Mouse (Mus musculus) cerebellum, adult 9-10 months (tissue): ENCODE data around the gene Ccdc28b.
A peak's percentile ranks its signal among the peaks of the same experiment; 100 is the strongest.

Experiments
- DNase-seq: peaks from one replicate; pipeline ENCODE4 v3.0.0; 2022

The Ccdc28b gene

DNA sequence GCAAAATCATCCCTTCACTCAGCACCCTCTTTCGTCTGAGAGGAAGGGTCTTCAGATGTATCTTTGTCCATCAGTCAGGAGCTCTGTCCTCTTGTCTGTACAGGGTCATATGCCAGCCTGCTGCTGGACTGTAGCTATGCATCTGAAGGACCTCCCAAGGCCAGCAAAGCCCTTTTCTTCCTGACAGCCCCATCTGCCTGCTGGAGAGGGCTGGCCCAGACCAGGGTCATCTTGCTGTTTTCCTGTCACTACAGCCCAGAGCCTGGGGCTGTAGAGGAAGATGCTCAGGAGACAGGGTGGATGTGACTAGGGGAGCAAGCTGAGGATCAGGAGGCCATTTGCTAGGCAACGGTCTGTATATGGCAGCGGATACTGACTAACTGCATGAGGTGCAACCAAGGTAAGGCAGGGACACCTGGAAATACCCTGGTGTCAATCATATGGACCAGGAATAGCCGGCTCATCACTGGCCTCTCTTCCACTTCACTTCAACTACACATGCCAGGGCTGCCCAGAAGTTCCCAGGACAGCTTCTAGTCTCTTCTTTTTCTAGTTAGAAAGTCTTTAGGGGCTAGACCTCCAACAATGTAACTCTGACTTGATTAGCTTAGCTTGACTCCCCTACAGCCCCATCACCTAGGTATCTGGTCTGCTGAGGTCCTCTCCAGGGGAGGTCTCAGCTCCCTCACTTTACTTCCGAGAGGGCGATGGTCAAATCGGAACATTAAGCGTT, 778 bp downstream of the Ccdc28b start:
- DNase-seq, result peak; percentile 68

DNA sequence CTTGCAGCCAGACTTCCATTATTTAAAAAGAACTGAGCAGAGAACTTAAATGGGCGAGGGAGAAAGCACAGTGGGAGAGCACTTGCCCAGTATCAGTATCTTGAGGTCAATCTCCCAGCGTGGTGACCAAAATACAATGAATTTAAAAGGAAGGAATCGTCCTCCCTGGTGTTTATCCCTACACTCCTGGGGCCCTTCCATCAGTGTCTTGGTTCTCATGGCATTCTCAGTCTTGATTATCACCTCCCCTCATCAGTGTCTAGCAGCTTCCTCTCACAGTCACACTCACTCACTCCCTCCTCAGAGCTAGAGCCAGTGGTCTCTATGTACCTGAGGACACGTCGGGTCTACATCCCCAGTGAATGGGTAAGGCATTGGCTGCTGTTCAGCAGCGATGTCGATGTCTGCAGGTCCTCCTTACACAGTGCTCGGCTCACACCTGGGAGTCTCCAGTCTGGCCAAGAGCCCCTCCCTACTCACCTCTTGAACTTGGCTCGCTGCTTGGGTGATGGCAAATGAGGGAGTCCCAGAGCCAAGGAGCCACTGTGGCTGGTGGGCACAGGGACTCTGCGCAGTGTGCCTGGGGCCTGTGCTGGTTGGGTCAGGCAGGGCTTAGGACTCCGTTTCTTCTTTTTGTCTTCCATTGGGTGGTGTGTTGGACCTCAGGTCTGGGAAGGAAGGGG, 1.5 kb downstream of the Ccdc28b start:
- DNase-seq, result peak; percentile 67

DNA sequence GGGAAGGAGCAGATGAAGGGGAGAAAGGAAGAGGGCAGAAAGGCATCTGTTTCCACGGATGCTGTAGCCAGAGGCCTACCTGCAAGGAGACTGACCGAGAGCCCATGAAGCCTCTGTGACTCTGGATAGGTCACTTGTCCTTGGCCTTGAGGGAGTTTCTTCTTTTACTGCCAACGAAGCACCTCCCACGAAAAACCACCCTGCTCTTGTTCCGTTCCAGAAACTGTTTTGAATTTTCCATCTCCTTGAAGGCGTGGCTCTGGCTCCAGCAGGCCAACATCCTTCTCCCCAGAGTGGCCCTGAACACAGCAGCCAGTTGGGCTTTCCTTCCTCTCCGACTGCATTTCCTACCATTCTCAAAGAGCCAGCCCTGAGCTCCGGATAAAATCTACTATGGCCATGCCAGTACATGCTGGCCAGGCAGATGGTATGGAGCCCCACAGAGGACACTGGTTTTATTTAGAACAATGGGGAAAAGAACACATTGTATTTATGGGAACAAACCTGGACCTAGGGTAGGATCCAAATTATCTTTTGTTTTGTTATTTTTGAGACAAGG, 2.4 kb downstream of the Ccdc28b start:
- peak; percentile 91 for DNase-seq

DNA sequence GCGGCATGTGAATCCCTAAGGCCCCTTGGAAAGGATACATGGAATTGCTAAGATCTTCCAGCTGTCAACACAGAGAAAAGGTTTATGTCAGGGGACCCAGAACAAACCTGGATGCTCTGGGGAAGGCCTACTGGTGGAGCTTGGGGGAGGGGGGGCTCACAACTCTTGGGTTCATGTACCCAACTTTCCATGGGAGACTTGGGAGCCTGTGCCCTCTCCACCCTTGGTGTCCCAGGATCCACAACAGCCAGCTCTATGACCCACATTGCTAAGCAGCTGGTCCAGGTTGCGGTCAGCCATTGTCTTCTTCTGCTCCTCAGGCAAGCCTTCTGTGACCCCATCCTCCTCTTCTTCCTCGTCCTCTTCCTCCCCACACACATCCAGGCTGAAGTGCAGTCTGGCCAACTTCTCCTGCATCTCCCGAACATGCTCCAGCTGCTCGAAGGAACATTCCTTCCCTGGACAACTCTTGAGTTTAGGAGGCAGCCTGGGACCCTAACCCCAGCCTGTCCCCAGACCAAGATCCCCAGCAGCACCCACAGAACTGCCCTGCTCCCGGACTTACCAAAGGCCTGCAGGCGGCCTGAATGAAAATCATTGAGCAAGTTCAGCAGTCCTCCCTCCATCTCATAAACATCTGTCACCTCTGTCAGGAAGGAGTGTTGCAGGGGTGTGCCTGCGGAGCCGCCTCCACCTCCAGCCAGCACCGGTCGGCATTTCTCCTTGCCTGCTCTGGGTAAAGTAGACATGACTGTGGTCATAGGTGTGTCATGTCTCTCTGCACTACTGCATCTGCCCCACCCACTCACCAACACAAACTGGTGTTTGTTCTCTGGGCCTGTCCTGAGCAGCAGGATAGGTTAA, 3.1 kb downstream of the Ccdc28b start:
- peak; percentile 63 for DNase-seq

DNA sequence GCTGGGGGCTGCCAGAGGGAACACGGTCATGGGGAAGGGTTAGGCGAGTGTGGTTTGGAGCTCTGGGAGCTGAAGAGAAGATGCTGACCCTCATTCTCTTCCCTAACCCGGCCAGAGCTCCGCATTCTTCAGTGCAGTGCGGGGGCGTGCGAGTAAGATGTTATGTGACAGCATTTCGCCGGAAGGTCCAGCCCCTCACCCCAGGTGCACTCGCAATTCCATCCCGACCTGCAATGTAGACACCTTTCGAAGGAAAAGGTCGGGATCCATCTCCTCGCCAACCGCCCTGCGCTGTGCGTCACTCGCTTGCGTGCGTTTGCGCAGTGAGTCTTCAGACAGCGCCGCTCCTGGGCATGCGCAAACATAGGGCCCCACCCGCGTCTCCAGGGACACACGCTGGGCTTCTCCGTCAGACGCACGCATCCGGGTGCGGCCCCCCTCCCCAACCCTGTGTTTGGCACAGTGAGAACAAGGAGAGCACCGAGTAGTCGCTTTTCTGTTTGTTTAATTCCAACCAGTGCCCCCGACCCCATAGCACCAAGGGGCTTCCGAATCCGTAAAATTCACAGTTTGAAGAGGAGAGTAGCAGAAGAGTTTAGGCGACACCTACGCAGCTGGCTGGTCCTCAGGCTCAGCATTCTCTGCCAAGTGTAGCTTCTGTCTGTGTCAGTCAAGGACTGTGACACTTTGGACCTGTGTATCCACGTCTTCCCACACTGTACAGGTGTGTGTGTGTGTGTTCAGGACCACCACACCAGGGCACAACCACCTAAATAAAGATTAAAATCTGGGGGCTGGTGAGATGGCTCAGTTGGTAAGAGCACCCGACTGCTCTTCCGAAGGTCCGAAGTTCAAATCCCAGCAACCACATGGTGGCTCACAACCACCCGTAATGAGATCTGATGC, 4.7 kb downstream of the Ccdc28b start, which contains the start of gene Iqcc:
Iqcc (minus strand) TSS at position 314 of the 906 bp plus-strand sequence.
- DNase-seq, result peak; percentile 95

DNA sequence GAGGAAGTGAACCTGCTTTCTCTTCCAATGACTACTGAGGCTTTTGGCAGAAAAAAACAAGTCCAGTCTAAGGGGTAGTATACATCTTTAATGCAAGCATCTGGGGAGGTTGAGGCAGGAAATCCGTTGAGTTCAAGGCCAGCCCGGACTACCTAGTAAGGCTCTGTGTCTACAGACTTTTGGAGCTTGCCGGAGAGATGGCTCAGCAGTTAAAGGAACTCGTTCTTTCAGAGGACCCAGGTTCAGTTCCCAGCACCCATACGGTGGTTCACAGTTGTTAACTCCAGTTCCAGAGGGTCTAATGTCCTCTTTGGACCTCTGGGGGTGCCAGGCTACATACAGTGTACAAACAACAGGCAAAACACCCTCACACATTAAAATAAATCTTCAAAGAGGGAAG, 5.7 kb downstream of the Ccdc28b start:
- DNase-seq, result no peak

DNA sequence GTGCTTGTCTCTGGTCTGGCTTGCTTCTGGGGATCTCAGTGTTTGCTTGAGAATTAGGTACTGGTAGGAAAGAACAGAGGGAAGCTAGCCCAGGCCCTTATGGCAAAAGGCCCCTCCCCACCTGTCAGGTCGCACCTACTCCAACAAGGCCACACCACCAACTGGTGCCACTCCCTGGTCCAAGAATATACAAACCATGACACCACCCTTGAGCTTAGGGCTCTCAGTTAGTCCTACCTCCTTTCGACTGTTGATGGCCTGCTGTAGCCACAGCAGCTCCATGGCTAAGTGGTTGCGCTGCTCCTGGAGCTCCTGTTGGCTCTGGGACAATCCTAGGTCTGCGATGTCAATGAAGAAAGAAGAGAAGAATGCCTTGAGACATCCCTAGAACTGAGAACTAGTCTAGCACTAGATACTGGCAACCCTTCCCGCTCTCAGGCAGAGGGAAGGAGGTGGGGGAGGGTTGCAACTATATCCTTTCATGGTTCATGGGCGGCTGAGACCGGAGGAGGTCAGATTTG, 6.6 kb downstream of the Ccdc28b start:
- peak; percentile 48 for DNase-seq

DNA sequence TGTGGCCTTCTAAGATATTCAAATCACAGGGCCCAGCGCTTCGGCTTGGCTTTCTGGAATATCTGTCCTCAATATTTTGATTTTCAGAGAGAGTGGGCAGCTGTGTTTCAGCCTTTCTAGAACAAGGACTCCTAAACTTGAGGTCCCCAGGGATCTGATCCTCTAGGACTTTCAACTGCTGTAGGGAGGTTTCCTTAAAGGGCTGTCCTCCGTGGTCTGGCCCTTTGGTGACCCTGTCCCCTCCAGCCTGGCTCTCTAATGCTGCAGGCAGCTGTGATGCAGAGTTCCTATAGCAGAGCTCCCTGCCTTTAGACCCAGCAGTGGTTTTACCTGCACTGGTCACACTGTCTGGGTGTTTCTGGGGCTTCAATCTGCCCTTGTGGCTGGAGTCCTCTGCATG, 7.1 kb downstream of the Ccdc28b start:
- DNase-seq, result no peak

DNA sequence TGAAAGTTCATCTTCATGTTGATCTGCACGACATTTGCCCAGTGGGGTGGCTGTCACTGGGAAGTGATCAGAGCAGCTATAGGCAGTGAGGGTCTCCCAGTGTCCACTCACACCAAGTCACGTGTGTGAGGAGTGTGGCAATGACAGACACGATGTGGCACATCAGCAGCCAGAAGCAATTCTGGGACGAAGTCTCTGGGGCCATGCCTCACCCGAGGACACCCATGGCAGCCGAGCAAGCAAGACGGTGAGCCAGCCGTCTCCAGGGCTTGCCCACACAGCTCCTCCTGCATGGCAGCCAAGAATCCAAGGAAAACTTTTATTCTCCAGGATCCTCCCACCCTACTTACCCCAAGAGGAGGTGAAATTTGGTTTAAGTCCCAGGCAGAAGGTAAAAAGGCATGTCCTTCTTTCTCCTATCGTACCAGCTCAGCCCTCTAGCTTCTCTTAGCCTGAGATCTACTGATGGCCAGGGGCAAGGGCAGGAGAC, 7.9 kb downstream of the Ccdc28b start:
- DNase-seq, result no peak

DNA sequence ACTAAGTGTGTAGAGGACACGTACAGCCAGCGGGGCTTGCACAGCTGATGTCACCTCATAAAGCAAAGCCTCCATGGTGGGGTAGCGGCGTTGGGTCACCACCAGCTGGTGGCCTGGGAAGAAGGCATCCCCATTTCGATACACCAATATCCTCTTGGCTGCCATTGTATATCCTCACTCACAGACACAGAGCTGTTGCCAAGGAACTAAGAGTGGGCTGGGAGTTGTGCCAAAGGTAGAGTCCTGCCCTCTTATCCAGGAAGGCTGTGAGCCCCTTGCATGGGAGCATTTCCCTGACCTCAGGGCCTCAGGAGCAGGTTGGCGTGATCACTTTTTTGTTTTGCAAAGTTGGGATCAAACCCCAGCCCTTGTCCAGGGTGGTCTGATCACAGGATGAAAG, 9.7 kb downstream of the Ccdc28b start, which contains the start of gene Dcdc2b:
Dcdc2b (minus strand) TSS at position 165 of the 400 bp plus-strand sequence.
- no peak for DNase-seq

DNA sequence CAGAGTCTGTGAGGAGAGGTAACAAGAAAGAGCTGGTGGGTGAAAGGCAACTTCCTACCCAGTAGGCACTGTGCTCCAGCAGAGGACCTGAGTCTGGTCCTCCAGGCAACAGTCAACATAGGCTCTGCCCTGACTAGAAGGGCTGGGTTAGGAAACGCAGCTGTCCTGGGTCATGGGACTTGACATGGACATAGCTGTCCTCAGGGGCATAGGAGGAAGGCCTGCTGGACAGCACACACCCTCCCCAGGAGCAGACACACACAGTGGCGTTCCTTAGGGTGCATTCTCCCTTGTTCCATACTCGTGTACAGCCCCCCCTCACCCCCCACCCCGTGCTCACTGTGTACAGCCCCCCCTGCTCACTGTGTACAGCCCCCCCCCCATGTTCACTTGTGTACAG, 13.3 kb downstream of the Ccdc28b start:
- no peak for DNase-seq

DNA sequence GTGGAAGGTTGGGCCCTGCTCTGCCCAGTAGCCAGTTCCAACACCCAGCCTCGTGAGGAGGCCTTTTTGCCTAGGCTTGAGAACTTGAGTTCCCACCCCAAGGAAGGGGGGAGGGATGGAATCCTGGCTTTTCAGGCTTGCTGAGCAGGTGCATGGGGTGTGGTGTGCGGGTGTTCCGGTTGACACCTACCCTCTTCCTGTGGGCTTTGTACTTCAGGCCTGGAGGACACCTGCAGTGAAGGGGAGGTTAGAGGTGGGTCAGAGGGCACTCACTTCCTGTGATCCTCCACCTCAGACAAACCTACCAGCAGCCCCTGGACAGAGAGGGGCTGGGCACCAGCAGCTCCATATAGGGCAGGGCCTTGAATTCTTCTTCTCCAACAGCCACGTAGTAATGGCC, 13.7 kb downstream of the Ccdc28b start:
- no peak for DNase-seq

DNA sequence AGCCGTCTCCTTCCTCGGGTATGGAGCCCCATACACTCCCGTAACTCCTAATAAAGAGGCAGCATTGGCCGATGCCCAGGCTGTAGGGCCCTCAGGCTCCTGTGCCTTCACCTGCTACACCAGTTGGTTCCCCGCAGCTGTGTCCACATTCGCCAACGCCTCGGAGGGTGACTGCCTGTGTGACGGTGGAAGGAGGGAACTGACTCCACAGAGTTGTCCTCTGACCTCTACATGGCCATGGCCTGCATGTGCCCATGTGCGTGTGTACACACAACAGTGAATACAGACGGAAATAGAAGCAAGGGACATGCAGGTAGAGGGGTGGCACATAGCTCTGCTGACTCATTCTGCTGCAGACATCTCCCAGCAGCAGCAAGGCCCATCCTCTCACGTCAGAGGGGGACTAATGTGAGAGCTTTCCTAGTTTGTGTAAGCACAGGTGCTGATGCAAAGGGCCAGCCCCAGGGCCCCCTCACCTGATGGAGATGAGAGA, 14.6 kb downstream of the Ccdc28b start:
- no peak for DNase-seq

DNA sequence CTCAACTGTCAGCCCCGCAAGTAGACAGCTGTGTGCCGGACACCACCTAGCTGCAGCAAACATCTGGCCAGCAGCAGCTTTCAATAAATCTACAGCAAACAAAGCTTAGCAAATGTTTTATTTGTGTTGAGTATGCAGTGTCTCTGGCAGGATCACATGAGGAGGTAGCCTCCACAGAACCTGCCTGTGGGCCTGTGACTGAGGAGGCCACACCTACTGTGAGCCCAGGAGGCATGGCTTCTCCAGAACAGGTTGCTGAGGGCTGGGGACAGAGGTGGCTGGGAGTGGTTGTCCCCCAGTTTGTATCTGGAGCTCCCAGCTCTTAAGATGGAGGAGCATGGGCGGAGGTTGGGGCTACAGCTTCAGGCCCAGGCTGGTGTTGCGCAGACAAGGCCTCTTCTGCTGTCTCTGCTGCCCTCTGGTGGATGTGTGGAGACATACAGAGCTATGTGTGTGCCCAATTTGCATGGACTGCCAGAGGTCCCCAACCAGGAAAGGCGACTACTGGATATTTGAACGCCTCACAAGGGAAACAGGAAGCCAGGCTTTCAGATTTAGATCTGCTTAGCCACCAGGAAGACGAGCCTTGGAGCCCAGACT, 15.2 kb downstream of the Ccdc28b start:
- DNase-seq, result peak; percentile 86

DNA sequence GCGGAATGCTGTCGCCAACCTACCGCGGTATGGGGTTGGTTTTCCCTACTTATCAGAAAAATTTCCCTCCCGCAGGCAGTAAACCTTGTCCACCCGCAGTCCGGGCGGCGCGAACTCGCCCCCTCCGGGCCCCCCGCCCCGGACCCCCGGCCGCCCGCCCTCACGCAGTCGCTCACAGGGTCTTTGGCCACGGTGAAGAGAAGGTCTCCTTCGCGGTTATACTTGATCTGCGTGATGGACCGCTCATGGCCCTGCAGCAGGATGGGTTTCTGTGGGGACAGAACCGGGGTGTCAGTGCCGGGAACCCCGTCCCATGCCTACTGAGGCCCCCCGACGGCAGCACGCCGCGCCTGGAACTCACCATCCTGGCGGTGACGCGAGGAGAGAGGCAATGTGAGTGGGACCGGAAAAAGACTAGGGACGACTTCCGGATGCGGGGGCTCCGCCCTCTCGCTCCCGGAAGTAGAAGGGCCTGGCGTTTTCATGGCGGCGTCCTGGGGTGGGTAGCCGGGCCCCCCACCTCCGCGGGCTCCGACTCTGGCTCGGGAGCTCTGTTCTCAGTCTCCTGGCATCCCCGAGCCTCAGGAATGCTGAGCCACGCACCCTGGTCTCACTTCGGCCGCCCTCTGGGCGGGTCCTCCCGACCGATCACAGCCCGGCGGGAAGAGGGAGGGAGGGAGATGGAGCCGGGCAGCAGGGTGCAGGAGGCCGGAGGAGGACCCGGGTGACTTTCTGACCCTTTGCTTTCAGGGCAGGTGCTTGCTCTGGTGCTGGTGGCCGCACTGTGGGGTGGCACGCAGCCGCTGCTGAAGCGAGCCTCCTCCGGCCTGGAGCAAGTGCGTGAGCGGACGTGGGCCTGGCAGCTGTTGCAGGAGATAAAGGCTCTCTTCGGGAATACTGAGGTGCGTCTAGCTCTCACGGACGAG, 23.3 kb downstream of the Ccdc28b start, which contains the start of the genes Eif3i and Tmem234:
Eif3i (minus strand) TSS at position 416 of the 926 bp plus-strand sequence.
Tmem234 (plus strand) TSS at position 436 of the 926 bp plus-strand sequence.
- peak; percentile 73 for DNase-seq

DNA sequence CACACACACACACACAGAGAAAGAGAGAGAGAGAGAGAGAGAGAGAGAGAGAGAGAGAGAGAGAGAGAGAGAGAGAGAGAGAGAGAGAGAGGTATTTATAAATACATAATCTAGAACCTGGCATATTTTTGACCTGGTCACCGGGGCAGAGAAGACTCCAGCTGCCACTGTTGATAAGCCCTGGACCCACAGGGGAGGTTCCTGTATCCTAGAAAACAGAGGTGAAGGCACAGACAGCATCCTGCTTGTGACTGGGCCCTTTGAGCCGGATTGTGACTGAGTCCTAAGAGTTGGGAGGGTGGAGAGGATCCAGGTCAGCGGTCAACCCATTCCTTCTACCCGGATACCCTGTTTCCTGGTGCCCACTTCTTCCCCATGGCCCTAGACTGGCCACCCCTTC, 34.9 kb downstream of the Ccdc28b start:
- no peak for DNase-seq

DNA sequence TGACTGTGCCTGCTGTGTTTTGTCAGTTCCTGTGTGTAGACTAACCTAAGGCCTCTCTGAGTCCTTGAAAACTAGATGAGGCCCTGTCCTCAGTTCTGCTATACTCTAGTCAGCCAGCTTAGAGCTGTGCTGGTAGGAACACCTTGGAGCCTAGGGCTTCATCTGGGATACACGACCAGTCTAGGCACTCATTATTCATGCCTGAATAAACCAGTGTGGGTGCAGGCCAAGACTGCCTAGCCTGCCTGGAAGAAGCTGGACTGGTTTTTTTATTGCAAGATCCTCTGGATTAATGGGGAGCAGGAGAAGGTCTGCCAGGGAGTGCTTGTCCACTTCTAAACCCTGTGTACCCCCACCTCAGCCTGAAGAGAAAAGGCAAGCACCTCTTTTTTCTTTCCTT, 36.8 kb downstream of the Ccdc28b start:
- DNase-seq, result no peak

DNA sequence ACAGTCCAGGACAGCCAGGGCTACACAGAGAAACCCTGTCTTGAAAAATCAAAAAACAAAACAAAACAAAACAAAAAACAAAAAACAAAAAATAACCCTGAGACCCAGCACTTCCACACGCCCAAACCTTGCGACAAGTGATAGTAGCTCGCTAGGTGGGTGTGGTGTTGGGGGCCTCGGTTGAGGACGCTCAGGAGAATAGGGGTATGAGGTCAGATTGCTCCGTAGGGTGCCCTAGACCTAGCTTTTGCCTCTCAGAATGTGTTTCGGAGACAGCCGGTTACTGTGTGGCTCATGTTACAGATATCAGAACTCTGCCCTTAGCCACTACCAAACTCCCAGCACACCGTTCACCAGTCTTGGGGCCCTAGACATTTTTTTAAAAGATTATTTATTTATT, 38.0 kb downstream of the Ccdc28b start:
- DNase-seq, result no peak

DNA sequence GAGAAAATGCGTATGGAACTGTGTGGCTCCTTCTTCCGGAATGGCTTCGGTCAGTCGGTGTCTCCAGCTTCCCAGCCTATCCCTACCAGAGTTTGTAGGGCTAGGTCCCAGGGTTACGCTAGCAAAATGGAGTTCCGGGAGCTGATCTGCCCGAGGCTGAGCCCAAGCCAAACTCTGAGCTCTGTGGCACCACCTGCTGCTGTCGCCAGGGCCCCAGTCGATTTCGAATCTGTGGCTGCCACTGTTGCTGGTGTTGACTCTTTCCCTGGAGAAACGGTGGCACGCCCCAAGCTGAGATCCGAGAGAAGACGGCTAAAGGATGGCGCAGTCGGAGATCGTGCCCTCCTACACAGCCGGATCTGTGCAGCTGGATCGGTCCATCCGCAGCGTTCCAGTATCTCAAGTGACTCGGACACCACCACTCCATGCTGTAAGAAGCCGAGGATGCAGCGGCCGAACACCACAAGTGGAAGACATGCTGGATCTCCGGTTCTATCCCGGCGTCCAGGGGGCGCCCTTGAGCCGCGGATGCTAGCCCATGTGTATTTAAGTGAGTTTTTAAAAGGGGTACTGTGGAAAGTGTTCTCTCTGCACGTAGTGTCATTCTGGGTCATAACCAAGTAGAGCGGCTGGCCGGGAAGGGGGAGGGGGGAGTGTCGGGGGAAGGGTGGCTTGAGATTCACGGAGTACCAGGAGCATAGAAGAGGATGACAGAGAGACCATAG, 38.7 kb downstream of the Ccdc28b start:
- peak; percentile 79 for DNase-seq
